Mouse (Mus musculus) embryonic facial prominence, embryonic 14.5 days (tissue): ENCODE results near the gene Fbxo24. TPM values are rescaled to one million over a fixed set of nuclear protein-coding genes. Genes with fewer than 3 reads are reported as not detected.

Source experiments
- polyA plus RNA-seq: library from polyadenylated mRNA; unstranded; fragments of >200 nt; fragmentation: Nextera tagmentation; extraction: Ambion mirVana; gene quantifications from 2 replicates; pipeline ENCODE4 v1.2.1, GENCODE M21; 2014

Gene Fbxo24
- polyA plus RNA-seq, 1 experiment from 2014 or later = 0.10 TPM

Other genes with a start within 250 kb of the Fbxo24 start
- 0.21 and 0.26 TPM in 2 replicates for gene Zan, start 151.9 kb downstream of the Fbxo24 start, polyA plus RNA-seq
- 49.8 and 52.0 TPM in 2 replicates for gene Pop7, start 126.5 kb downstream of the Fbxo24 start, polyA plus RNA-seq
- gene Gigyf1, start 110.5 kb downstream of the Fbxo24 start, polyA plus RNA-seq = 8.9 and 9.4 TPM in 2 replicates
- gene Epo, start 95.8 kb downstream of the Fbxo24 start, polyA plus RNA-seq = 0.30 TPM in 1 of 2 replicates, not detected in the other
- gene Gnb2, start 95.5 kb downstream of the Fbxo24 start, polyA plus RNA-seq = 430 and 472 TPM in 2 replicates
- 4.4 and 5.2 TPM in 2 replicates for gene Actl6b, start 75.5 kb downstream of the Fbxo24 start, polyA plus RNA-seq
- 1.1 and 1.3 TPM in 2 replicates for gene Tfr2, start 59.2 kb downstream of the Fbxo24 start, polyA plus RNA-seq
- 43.0 and 45.6 TPM in 2 replicates for gene Mospd3, start 27.9 kb downstream of the Fbxo24 start, polyA plus RNA-seq
- 242 and 292 TPM in 2 replicates for gene Pcolce, start 15.2 kb downstream of the Fbxo24 start, polyA plus RNA-seq
- gene Lrch4, start 119 bp upstream of the Fbxo24 start, polyA plus RNA-seq = 36.5 and 40.1 TPM in 2 replicates
- gene Gm20605, start 173 bp upstream of the Fbxo24 start, polyA plus RNA-seq = 6.4 and 6.6 TPM in 2 replicates
- 6.3 and 7.2 TPM in 2 replicates for gene Sap25, start 12.3 kb upstream of the Fbxo24 start, polyA plus RNA-seq
- gene Irs3, start 16.7 kb upstream of the Fbxo24 start, polyA plus RNA-seq = 0.14 and 0.21 TPM in 2 replicates
- gene Agfg2, start 55.7 kb upstream of the Fbxo24 start, polyA plus RNA-seq = 10.2 and 10.4 TPM in 2 replicates
- 1.5 TPM in 2 replicates for gene Nyap1, start 112.6 kb upstream of the Fbxo24 start, polyA plus RNA-seq
- gene Tsc22d4, start 116.7 kb upstream of the Fbxo24 start, polyA plus RNA-seq = 134 and 141 TPM in 2 replicates
- 31.3 and 39.5 TPM in 2 replicates for gene Ppp1r35, start 149.8 kb upstream of the Fbxo24 start, polyA plus RNA-seq
- 12.2 and 15.2 TPM in 2 replicates for gene Mepce, start 158.7 kb upstream of the Fbxo24 start, polyA plus RNA-seq
- 16.5 and 18.8 TPM in 2 replicates for gene Zcwpw1, start 158.8 kb upstream of the Fbxo24 start, polyA plus RNA-seq
- 0.71 and 0.78 TPM in 2 replicates for gene Pilra, start 207.3 kb upstream of the Fbxo24 start, polyA plus RNA-seq
- 0.39 and 0.56 TPM in 2 replicates for gene Pilrb1, start 229.1 kb upstream of the Fbxo24 start, polyA plus RNA-seq
- 0.46 and 0.52 TPM in 2 replicates for gene Pilrb2, start 242.8 kb upstream of the Fbxo24 start, polyA plus RNA-seq